Mouse (Mus musculus): ENCODE data around the gene Meltf.
A peak's percentile ranks its signal among the peaks of the same experiment; 100 is the strongest.

Gene Meltf

DNA sequence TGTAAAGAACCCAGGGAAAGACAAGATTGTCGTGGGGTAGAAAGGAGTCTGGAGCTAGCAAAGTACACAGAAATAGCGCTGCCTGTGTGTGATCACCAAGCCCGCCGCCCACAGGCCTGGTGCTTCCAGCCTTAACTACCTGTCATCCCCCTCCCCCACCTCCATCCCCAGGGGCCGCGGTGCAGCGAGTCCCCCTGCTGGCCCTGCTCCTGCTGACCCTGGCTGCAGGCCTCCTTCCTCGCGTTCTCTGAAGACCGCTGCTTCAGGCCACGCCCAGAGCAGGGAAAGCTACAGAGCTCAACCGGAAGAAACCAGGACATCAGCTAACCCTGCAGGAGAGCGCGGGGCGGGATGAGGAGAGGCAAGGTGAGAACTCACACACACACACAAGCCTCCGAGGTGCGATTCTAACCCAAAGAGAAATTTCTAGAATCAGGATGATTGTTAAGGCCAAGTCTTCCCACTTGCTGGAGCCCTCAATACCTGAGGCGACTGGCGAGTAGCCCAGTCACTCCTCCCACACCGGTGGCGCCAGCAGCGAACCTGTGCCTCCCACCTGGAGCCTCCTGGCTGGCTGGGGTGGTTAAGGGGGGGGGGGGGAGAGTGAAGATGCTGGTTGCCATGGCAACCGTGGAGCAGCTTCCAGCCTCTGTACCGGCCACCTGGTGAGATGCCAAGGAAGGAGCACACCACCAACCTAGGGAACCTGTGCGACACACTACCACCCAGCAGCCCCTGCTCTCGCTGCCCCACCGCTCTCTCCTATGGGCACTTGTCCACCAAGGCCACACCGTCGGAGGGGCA, 18.6 kb downstream of the Meltf start:
- peak; percentile 17 for DNase-seq

DNA sequence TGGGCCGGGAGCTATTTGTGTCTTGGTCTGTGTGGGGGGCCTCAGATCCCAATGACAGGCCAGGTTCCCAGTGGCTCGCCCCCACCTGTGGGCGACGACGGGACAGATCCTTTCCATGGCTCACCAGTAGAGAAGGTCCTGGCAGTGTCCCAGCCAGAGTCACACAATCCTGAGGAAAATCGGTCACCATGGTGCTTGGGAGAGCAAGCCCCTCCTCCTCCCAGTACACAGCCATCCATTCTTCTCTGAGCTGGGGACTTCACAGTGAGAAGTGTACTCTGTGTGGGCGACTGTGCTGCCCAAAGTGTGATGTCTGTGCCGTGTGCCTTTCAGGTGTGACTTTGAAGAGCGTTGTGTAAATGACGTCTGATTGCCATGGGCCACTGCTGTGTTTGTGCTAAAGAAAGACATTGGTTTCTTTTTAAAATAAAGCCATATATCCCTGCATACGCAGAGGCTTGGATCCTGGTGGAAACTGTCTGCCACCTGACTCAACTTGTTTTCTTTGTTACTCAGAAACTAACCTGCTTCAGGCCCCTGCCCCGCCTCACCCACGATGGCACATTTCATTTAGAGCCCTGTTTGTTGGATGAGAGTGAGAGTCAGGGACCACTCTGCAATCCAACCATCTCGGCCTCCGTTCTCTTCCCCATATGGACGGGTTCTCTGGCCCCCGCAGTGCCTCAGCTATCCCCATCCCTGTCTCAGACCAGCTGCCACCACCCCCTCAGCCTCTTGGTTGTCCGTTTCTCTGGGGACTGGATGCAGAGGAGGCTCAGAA, 20.1 kb downstream of the Meltf start:
- DNase-seq = no peak

DNA sequence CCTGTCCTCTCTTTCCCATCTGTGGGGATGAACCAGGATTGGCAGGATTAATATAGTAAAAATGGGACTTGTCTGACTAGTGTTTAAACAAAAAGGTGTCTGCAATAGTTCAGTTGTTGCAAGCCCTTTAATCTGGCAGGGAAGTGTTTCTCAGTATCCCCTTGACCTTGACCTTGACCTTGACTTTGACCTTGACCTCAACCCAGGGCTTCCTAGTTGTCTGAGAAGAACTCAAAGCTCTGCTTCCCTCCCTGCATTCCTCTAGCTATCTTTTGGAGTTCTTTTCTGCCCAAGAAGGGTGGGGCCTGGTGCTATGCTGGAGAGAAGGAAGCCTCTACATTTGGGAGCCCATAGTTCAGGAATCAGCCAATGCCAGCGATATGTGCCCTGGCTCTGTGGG, 23.3 kb downstream of the Meltf start:
- no peak for DNase-seq

DNA sequence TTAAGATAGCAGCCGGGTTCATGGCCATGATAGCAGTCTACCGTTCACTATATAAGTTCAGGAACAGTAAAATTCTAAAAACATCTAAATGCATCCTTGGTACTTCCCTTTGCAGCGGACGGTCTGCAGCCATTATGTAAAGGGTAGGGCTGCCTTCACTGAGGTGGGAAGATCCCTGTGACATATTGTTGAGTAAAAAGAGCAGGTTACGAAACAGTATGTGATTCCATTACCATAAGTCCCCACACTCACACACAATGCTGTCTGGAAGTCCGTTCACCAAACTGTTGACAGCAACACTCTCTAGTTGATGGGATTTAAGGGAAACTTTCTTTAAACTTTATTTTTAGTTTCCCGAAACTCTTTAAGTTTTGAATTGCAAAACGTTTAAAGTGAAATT, 24.6 kb downstream of the Meltf start:
- DNase-seq = no peak

DNA sequence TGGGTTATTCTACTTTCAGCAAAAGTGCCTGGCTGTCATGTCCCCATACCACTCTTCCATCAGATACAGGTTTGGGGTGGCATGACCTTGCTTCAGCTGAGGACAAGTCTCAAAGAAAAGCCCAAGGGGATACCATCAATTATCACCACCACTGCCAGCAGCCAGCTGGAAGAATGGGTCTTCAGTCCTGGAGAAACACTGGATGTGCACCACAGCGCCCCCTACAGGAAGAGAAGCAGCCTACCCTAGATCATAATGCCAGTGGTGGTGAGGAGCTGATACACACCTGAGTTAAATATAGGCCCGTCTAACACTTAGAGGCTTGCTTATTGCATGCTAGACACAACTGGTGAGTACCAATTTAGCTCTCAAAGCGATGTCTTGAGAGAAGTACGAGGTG, 26.7 kb downstream of the Meltf start:
- no peak for DNase-seq

DNA sequence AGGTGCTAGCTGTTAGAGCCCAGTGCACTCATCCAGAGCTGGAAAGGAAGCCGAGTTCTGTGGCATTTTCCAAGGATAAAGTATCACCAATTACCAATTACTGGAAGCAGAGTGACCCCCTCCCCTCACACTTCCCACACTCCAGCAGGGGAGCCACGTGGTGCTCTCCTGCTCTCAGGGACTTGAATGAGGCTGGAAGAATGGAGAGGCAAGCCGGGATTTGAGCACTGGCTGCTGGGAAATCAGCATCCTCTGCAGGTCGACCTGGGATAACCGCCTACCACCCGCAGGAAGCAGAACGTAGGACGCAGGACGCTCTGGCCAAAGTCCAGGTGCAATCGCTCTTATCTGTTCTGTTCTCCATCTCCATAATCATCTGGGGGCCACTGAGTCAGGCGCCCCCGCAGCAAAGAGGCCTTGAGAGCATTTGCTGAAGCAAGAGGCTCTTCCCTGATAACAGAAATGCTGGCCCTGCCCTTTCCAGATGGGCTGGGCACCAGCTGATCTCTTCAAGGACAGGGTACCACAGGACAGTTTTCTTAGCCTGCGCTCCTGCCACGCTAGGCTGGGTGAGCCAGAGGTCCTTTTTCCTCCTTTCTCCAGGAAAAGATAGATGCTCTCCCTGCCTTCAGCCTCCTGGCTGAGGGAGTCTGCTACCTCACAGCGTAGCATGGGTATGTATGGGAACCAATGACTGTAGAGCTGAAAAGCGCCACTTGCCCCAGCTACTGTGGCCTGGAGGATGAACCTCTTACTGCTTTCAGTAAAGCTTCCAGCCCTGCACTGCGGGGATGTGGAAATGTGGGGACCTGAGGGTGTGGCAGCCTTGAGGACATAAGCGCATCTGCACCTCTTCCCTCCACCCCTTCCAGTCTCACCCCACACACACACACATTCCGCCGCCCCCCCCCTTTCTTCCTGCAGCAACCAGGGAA, 27.5 kb downstream of the Meltf start:
- DNase-seq = no peak

DNA sequence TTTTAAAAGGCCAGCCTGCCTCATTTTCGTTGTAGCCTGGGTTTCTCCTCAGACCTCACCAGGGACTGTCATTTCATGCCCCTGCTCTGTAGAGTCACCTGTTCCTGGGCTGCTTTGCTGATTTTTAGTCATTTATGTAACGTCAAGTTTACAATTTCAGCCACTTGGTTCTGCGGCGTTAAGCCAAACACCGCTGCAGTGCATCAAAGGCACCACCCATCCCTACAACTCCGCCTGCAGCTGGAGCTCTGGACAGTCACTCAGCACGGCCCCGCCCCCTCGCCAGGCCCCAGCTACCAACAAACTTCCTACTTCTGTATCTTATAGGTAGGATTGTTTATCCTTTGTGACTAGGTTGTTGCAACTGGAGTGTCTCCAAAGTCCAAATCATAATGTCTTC, 28.3 kb downstream of the Meltf start:
- no peak for DNase-seq

DNA sequence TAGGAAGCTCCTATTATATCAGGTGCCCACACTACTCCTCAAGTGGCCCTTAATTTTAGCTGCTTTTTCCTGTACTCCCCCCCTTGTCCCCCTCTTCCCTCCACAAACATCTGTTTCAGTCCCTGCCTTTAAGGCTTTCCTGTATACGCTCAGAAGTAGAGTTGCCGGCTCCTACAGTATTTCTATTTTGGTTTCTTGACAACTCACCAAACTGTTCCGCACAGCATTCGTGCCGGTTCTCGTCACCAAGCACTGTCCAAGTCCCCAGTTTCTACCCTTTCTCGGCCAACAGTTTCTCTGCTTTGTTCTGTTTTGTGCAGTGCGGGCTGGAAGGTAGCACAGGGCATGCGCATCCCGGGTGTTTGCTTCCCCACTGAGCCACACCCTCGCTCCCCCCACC, 30.3 kb downstream of the Meltf start:
- DNase-seq = no peak

DNA sequence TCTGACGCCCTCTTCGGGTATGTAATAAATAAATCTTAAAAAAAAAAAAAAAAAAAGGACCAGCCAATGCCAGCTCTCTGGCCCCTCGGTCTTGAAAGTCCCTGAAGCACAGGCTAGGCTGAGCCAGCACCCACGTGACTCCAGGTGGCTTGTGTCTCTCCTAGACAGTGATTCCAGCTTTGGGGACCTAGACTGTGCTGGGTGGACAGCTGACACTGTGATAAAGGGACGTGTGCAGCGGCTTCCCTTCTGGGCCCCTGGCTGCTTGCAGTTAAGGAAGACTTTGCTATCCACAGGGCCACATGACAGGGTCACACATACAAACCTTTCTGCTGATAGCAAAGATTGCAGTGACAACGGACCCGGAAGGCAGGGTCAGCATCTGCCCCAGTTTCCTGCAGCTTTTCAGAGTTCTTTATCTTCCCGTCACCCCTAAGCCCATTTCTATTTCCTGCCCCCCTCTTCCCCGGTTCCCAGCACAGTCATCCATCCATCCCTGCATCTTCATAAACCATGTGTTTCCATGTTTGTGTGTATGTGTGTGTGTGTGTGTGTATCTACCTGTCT, 31.8 kb downstream of the Meltf start:
- DNase-seq = no peak

DNA sequence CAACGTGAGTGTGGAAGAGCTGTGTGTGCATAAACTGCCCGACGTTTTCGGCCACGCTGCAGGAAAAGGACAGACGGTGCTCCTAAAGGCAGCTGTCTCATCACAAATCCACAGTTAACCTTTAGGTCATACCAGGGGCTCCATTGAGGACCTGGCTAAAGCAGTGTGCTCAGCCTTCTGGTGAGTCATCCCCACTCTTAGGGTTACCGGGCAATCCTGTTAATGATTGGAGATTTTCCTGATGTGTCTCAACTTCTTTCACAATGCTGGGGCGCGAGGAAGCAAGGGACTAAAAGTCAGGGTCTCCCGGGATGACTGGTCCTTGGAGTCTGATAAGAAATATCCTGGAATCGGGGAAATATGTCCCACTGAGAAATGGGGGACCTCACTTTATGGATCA, 39.2 kb downstream of the Meltf start:
- DNase-seq = no peak

DNA sequence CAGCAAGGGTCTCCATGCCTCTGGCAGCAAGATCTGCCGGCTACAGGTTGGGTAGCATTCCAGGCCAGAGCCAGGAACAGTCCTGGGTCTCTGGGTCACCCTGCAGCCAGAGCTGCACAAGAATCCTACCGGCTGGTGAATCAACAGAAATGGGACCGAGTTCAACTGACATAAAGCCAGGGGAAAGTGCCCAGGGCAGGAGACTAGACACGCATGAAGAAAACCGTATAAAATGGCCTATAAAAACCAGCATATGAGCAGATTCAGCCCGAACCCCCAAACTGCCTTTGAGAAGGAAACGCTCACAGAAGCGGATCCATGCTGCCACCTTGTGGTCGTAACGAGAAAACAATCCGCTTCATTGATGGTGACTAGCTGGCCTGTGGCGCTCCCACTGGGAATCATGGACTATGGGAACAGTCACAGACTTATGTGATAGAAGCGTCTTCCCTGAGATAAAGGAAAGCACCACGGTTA, 39.7 kb downstream of the Meltf start:
- DNase-seq = peak; percentile 85

DNA sequence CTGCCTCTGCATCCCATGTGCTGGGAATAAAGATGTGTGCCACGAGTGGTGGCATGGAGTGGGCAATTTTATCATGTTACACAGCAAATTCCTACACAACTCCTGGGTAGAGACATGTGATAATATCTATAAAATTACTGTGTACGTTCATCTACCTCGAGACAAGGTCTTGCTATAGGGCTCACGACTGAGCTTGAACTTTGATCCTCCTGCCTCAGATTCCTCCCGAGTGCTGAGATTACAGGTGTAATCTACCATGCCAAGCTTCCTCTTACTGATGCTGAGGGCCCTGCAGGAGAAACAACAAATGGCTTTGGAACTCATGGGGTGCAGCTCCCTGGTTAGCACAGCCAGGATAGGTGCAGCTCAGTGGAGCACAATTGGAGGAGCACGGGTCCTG, 45.8 kb downstream of the Meltf start:
- DNase-seq = no peak

DNA sequence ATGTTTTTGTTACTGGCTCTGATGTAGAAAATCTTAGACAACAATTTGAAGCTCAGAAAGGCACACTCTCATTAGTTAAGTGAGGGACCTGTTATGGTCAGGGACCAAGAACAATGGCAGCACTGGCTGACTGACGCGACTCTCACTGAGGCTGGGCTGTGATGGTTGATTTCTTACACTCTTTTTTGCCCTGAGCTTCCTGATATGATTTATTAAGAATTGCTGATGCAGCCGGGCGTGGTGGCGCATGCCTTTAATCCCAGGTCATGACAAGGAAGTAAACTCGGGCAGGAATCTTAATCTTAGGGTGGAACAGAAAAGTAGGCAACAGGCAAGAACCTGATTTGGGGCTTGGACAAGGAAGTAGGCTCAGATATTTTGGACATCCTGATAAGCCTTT, 47.5 kb downstream of the Meltf start:
- DNase-seq = no peak

DNA sequence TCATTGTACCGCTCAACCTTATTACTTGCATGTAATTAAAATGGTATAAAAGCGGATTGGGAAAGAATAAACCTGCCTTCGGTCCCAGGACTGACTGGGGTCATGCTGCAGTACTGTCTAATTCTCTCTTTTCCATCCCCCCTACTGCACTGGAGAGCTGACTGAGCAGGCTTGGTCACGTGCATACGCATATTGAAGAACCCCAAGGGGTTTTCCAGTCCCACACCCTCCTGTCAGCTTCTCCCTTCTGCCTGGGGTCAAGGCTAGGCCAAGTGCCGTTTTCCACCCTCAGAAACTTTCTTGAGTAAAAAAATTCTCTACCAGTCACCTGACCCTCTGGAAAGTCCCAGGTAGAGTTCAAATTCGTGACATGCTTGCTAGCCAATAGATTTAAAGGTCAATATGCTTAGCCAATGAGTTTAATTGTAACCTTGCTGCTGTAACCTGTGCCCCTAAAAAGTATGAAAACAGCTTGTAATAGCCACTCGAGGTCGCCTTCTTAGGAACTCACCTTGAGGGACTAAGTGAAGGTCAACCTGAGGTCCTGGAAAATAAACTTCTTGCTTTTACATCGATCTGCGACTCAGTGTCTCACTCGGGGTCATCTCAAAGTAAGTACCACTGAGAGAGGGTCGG, 48.1 kb downstream of the Meltf start:
- DNase-seq = no peak

DNA sequence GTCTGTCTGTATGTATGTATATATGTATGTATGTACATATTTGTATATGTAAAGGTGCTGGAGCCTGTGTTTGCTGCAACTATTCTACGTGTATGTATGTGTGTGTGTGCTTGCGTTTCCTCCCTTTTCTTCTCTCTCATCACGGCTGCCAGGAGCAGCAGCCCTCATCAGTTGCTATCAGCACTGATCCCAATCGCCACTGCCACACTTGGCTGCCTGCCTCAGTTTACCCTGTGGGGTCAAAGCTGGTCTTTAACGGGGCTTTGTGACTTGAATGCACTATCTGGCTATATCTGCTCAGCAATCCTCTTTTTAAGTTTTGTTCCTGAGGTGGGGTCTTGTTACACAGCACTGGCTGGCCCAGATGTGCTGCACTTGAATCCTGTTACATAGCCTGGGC, 48.8 kb downstream of the Meltf start:
- no peak for DNase-seq

DNA sequence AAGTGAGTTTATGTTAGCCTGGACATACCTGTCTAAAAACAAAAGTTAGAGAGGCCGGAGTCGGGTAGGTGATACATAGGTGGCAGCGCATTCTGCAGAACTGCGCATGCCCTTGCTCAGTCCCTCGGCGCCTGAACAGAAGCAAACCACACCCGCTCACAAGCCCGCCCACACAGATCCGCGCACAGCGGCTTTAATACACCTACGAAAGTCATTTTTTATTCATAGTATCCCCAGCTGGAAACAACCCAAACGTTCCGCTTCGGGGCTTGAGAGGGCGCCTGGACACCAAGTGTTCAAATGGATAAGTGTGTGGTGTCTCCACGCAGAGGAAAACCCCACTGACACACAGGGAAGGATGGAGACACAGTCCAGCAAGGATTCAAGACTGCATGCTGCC, 52.7 kb downstream of the Meltf start:
- DNase-seq = no peak

DNA sequence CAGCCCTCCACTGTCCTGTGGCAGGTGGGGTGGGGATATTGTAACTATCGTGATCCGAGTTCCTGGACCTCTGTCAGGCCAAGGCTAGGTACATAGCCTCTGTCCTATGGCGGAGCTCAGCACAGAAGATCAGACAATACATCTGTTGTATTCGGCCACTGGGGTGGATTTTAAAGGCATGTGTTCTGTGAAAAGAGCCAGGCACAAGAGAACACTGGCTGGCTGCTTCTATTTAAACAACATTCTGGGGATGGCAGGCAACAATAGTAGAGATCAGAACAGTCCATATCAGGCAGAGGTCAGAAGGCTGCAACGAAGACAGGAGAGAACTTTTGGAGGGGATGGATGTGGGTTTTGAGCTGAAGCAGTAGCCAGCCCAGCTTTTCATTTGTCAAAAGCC, 53.6 kb downstream of the Meltf start:
- DNase-seq = no peak

DNA sequence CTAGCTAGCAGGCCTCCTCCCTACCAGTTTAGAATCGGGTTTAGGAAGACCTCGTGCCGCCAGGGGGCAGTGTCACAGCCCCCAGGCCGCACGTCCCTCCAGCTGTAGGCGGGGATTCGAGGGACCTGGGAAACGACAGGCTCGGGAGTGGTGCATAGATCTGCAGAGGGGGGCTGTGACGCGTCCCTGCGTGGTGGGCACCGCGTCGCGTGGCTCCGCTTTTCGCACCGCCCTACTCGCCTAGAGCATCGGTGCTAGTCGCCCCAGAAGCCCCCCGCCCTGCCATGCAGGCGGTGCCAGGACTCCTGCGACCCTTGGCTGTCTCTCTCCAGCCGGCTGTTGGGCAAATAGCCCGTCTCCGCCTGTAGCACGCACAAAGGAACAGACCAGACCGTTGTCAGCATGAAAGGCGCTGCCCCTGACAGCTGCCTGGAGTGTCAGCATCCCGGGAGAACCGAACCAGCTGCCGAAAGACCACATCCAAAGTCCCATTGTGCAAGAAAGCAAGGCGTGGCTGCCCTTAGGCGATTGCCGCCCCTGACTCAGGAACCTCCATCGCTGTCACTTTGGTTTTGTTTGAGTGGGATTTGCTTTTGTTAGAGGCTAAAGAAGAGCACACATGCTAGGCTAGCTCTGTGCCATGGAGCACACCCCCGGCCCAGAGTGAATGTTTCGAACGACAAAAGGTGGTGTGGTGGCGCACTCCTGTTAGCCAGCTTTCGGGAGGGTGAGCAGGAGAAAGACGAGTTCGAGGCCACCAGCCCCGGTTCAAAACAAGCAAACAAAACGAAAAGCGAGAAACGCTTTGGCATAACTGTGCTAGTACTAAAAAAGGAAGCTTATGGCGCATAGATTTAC, 54.5 kb downstream of the Meltf start:
- peak; percentile 81 for DNase-seq

DNA sequence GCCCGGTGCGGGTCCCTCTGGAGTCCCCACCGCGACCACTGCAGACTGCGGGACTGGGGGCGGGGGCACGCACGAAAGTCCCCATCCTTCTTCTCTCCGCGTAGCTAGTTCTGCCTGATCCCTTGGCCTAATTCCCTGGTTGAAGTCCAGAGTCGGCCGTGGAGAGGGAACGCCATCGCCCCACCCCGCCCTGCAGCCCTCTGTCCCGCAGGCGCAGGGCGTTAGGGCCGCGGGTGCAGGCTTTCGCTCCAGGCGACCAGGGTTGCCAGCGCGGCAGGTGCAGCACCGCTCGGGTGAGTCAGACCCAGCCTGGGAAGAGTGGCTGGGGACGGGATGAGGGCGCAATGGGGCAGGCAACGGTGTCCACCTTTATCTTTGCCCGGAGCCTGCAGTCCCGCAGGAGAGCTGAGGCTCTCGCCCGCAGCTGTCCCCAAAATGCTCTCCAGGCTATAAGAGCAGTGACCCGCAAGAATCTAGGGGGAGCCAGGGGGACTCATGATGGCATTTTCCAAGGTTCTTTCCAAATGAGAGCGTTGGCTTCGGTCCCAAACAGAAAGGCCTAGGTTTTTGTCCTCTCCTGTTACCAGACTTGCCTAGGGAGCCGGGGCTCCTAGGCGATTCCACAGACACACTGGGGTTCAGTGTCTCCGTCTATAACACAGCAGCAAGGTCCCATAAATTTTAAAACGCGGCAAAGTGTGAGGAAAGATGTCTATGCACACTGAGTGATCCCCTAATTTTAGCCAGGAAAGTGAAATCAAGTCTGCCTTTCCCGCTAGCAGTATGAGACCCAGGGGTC, 55.3 kb downstream of the Meltf start, which contains the start of gene Pigz:
Gene Pigz, plus strand, starts transcription at position 101 of the 799 bp plus-strand sequence.
- DNase-seq = peak; percentile 50

DNA sequence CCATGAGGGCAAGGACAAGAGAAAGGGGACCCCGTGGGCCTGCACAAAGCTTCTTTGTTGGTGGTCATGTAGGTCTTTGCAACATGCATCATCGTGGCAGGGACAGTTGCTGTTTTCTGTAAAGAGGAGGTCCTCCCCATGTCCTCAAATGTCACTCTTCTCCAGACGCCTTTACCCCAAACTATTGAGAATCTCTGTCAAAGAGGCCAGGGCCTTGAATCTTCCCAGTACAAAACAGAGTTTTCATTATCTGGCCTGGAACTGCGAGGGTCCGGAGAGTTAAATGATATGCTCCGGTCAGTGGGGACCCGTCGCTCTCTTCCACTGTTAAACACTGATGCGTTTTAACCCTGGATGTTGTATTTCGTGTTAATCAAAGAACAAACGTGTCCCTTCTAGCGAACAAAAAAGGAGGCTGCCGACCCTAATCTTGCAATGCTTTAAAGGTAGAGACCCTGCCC, 56.0 kb downstream of the Meltf start:
- DNase-seq = no peak
